Mouse (Mus musculus): ENCODE results near the gene Dnah3. TPM values are rescaled to one million over a fixed set of nuclear protein-coding genes. Genes with fewer than 3 reads are reported as not detected.

The Dnah3 gene
- polyA plus RNA-seq, 1 experiment from 2014 or later = 1.2 TPM

- 92% methylated on average over 8 of the region's 8 CpGs for WGBS
- H3K9ac ChIP-seq (ENCODE audit: low read length) = no peak overlapping the region
- no peak overlapping the region for H3K4me2 ChIP-seq (ENCODE audit: low read depth, low read length)
- no peaks in the 10 kb centered on the region for H3K36me3 ChIP-seq (ENCODE audit: control insufficient read depth, insufficient read depth, low read length)
- H3K4me1 ChIP-seq (replicated peaks; ENCODE audit: control insufficient read depth, insufficient read depth, low read length) = peaks cover 17% of the 10 kb centered on the region
- H3K27me3 ChIP-seq (ENCODE audit: control insufficient read depth, insufficient read depth, low read depth, low read length) = no peaks in the 10 kb centered on the region
- H3K4me3 ChIP-seq (ENCODE audit: low read length) = no peak overlapping the region
- no peak for ATAC-seq (ENCODE audit: low read depth)
- no peaks in the 10 kb centered on the region for H3K9me3 ChIP-seq (ENCODE audit: control insufficient read depth, low read length)
- H3K27ac ChIP-seq (ENCODE audit: low read length) = no peak overlapping the region
Observed at GRCm38 (mm10) chr7:119897521-119898109, 197.5 kb downstream of the Dnah3 start.

DNA sequence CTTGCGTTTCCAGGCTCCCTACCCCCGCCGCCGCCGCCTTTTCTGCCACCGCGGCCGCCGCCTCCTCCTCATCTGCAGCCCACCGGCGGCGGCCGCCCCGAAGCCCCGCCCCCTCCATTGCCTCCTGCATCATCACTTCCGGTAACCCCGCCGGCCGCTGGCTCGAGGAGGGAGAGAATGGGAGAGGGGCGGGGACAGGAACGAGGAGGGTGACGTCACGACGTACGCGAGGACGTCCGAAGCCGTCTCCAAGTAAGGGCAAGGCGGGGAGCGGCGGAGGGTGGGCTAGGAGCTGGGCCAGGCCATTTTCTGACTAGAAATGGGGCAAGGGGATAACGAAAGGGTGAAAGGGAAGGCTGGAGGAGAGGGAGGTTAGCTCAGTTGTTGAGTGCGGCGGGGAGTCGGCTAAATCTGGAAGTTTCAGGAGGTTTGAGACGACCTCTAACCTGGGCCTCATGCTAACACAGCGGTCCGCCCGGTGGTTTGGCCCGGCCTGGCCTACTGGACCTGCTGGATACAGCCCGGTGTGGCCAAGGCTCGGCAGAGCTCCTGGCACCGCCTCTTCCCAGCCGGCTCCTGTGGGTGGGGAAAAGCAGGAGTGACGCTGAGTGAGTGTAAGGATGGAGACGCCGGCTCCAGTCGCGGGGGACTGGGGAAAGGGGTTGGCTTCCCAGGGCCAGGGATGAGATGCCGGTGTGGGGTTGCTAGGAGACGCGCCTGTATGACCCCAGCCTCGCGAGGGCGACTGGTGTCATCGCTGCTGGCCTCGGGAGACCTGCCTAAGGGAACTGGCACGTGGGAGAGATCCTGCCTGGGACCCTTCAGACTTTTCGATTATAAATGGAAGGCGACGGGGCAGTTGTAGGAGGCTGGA, 199.2 kb downstream of the Dnah3 start, which contains the start of the genes Lyrm1 and Dcun1d3:
Gene Lyrm1 (plus strand): TSS at position 223 of the 874 bp plus-strand sequence.
Gene Dcun1d3 (minus strand): TSS at position 660 of the 874 bp plus-strand sequence.
- H3K9me3 ChIP-seq (ENCODE audit: control insufficient read depth, low read length) = no peaks in the 10 kb centered on the region
- H3K27me3 ChIP-seq (ENCODE audit: control insufficient read depth, insufficient read depth, low read depth, low read length) = no peaks in the 10 kb centered on the region
- H3K4me2 ChIP-seq (ENCODE audit: low read depth, low read length) = peak within 1 kb of the TSS; percentile 92
- ATAC-seq (ENCODE audit: low read depth) = peak; percentile 99
- H3K27ac ChIP-seq (ENCODE audit: low read length) = peak within 1 kb of the TSS; percentile 95
- H3K36me3 ChIP-seq (ENCODE audit: control insufficient read depth, insufficient read depth, low read length) = no peaks in the 10 kb centered on the region
- peaks cover 17% of the 10 kb centered on the region for H3K4me1 ChIP-seq (replicated peaks; ENCODE audit: control insufficient read depth, insufficient read depth, low read length)
- WGBS = under 1% methylated on average over 63 of the region's 63 CpGs
- peak within 1 kb of the TSS; percentile 84 for H3K4me3 ChIP-seq (ENCODE audit: low read length)
- H3K9ac ChIP-seq (ENCODE audit: low read length) = peak within 1 kb of the TSS; percentile 89

- peak; percentile 47 for ATAC-seq (ENCODE audit: low read depth)
- no peaks in the 10 kb centered on the region for H3K9me3 ChIP-seq (ENCODE audit: control insufficient read depth, low read length)
- H3K36me3 ChIP-seq (ENCODE audit: control insufficient read depth, insufficient read depth, low read length) = no peaks in the 10 kb centered on the region
- H3K4me2 ChIP-seq (ENCODE audit: low read depth, low read length) = peak overlapping the region; percentile 81
- H3K4me1 ChIP-seq (replicated peaks; ENCODE audit: control insufficient read depth, insufficient read depth, low read length) = peaks cover 17% of the 10 kb centered on the region
- 0% methylated on average over 13 of the region's 15 CpGs for WGBS
- no peaks in the 10 kb centered on the region for H3K27me3 ChIP-seq (ENCODE audit: control insufficient read depth, insufficient read depth, low read depth, low read length)
- H3K27ac ChIP-seq (ENCODE audit: low read length) = peak overlapping the region; percentile 67
- peak overlapping the region; percentile 89 for H3K9ac ChIP-seq (ENCODE audit: low read length)
- H3K4me3 ChIP-seq (ENCODE audit: low read length) = peak overlapping the region; percentile 84
Observed at GRCm38 (mm10) chr7:119894818-119895544, 200.1 kb downstream of the Dnah3 start.

GRCm38 (mm10) chr7:119892742-119893141, 202.3 kb downstream of the Dnah3 start:
- WGBS = 95% methylated on average over 4 of the region's 4 CpGs

GRCm38 (mm10) chr7:119892198-119892597, 202.9 kb downstream of the Dnah3 start:
- Histone ChIP-seq H3K9ac (ENCODE audit: low read length) (no peak overlapping the region), H3K36me3 (ENCODE audit: control insufficient read depth, insufficient read depth, low read length) (no peaks in the 10 kb centered on the region), H3K4me1 (replicated peaks; ENCODE audit: control insufficient read depth, insufficient read depth, low read length) (peaks cover 17% of the 10 kb centered on the region), H3K9me3 (ENCODE audit: control insufficient read depth, low read length) (no peaks in the 10 kb centered on the region), H3K27ac (ENCODE audit: low read length) (no peak overlapping the region), H3K27me3 (ENCODE audit: control insufficient read depth, insufficient read depth, low read depth, low read length) (no peaks in the 10 kb centered on the region), H3K4me3 (ENCODE audit: low read length) (no peak overlapping the region), H3K4me2 (ENCODE audit: low read depth, low read length) (no peak overlapping the region)
- 79% methylated on average over 1 of the region's 1 CpGs for WGBS
- no peak for ATAC-seq (ENCODE audit: low read depth)

More at GRCm38 (mm10) chr7:119892742-119893141, 202.3 kb downstream of the Dnah3 start:
- Histone ChIP-seq H3K27ac (ENCODE audit: low read length) (no peak overlapping the region), H3K27me3 (ENCODE audit: control insufficient read depth, insufficient read depth, low read depth, low read length) (no peaks in the 10 kb centered on the region), H3K9me3 (ENCODE audit: control insufficient read depth, low read length) (no peaks in the 10 kb centered on the region), H3K9ac (ENCODE audit: low read length) (no peak overlapping the region), H3K36me3 (ENCODE audit: control insufficient read depth, insufficient read depth, low read length) (no peaks in the 10 kb centered on the region), H3K4me2 (ENCODE audit: low read depth, low read length) (no peak overlapping the region), H3K4me1 (replicated peaks; ENCODE audit: control insufficient read depth, insufficient read depth, low read length) (peaks cover 17% of the 10 kb centered on the region), H3K4me3 (ENCODE audit: low read length) (no peak overlapping the region)
- ATAC-seq (ENCODE audit: low read depth) = no peak

GRCm38 (mm10) chr7:119887887-119888286, 207.2 kb downstream of the Dnah3 start:
- WGBS = 79% methylated on average over 4 of the region's 4 CpGs
- Histone ChIP-seq H3K27ac (ENCODE audit: low read length) (no peak overlapping the region), H3K9ac (ENCODE audit: low read length) (no peak overlapping the region), H3K4me1 (replicated peaks; ENCODE audit: control insufficient read depth, insufficient read depth, low read length) (no peaks in the 10 kb centered on the region), H3K4me2 (ENCODE audit: low read depth, low read length) (no peak overlapping the region), H3K4me3 (ENCODE audit: low read length) (no peak overlapping the region), H3K9me3 (ENCODE audit: control insufficient read depth, low read length) (no peaks in the 10 kb centered on the region), H3K27me3 (ENCODE audit: control insufficient read depth, insufficient read depth, low read depth, low read length) (no peaks in the 10 kb centered on the region), H3K36me3 (ENCODE audit: control insufficient read depth, insufficient read depth, low read length) (no peaks in the 10 kb centered on the region)
- ATAC-seq (ENCODE audit: low read depth) = no peak

DNA sequence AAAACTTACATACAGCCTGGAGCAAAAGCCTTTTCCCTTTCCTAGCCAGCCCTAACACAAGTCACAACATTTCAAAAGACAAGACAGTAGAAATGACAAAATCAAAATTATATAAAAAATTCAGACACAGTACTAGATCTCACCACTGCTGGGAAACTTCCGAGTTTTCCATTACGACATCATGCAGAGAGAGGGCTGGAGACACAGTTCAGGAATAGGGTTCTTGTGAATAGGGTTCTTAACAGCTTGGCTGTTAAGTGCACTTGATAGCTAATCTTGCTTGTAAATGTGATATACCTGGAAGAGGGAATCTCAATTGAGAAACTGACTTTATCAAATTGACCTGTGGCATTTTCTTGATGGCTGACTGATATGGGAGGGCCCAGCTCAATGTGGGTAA, 213.9 kb downstream of the Dnah3 start:
- H3K36me3 ChIP-seq (ENCODE audit: control insufficient read depth, insufficient read depth, low read length) = peaks cover 3% of the 10 kb centered on the region
- H3K27ac ChIP-seq (ENCODE audit: low read length) = no peak overlapping the region
- WGBS = 62% methylated on average over 2 of the region's 2 CpGs
- no peaks in the 10 kb centered on the region for H3K9me3 ChIP-seq (ENCODE audit: control insufficient read depth, low read length)
- H3K4me2 ChIP-seq (ENCODE audit: low read depth, low read length) = no peak overlapping the region
- no peak overlapping the region for H3K9ac ChIP-seq (ENCODE audit: low read length)
- ATAC-seq (ENCODE audit: low read depth) = no peak
- H3K4me3 ChIP-seq (ENCODE audit: low read length) = no peak overlapping the region
- H3K27me3 ChIP-seq (ENCODE audit: control insufficient read depth, insufficient read depth, low read depth, low read length) = no peaks in the 10 kb centered on the region
- no peaks in the 10 kb centered on the region for H3K4me1 ChIP-seq (replicated peaks; ENCODE audit: control insufficient read depth, insufficient read depth, low read length)

- WGBS = 74% methylated on average over 5 of the region's 5 CpGs
Observed at GRCm38 (mm10) chr7:119880345-119880744, 214.7 kb downstream of the Dnah3 start.

DNA sequence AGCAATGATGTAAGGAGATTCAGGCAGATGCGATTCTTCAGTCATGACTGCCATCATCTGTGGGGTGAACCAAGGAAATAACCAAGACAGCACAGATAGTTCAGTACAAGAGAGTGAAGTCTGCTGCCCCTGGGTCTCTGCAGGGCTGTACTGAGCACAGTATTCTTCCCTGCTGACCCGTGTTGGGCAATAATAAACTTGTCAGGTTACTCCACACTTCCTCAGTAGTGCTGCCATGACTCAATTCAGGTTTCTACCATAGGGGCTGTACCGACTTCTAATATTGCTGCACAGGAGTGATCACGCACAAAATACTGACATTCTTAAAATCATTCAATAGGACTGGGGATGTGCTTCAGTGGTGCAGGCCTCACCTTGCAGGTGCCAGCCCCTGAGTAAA, 215.9 kb downstream of the Dnah3 start:
- no peaks in the 10 kb centered on the region for H3K4me1 ChIP-seq (replicated peaks; ENCODE audit: control insufficient read depth, insufficient read depth, low read length)
- H3K4me3 ChIP-seq (ENCODE audit: low read length) = no peak overlapping the region
- H3K27ac ChIP-seq (ENCODE audit: low read length) = no peak overlapping the region
- H3K27me3 ChIP-seq (ENCODE audit: control insufficient read depth, insufficient read depth, low read depth, low read length) = no peaks in the 10 kb centered on the region
- no peaks in the 10 kb centered on the region for H3K9me3 ChIP-seq (ENCODE audit: control insufficient read depth, low read length)
- no peak for ATAC-seq (ENCODE audit: low read depth)
- WGBS = 89% methylated on average over 4 of the region's 4 CpGs
- peaks cover 3% of the 10 kb centered on the region for H3K36me3 ChIP-seq (ENCODE audit: control insufficient read depth, insufficient read depth, low read length)
- no peak overlapping the region for H3K4me2 ChIP-seq (ENCODE audit: low read depth, low read length)
- H3K9ac ChIP-seq (ENCODE audit: low read length) = no peak overlapping the region

More at GRCm38 (mm10) chr7:119880345-119880744, 214.7 kb downstream of the Dnah3 start:
- Histone ChIP-seq H3K4me2 (ENCODE audit: low read depth, low read length) (no peak overlapping the region), H3K4me3 (ENCODE audit: low read length) (no peak overlapping the region), H3K9ac (ENCODE audit: low read length) (no peak overlapping the region), H3K36me3 (ENCODE audit: control insufficient read depth, insufficient read depth, low read length) (peaks cover 3% of the 10 kb centered on the region), H3K9me3 (ENCODE audit: control insufficient read depth, low read length) (no peaks in the 10 kb centered on the region), H3K27me3 (ENCODE audit: control insufficient read depth, insufficient read depth, low read depth, low read length) (no peaks in the 10 kb centered on the region), H3K27ac (ENCODE audit: low read length) (no peak overlapping the region), H3K4me1 (replicated peaks; ENCODE audit: control insufficient read depth, insufficient read depth, low read length) (no peaks in the 10 kb centered on the region)
- ATAC-seq (ENCODE audit: low read depth) = no peak

Measured in lung, embryonic 16.5 days (tissue).